Comparison of ENCODE assay signal across 9 mouse cellular contexts in genomic region chr4:134387268-134387667, GRCm38 (mm10). TPM values are rescaled to one million over a fixed set of nuclear protein-coding genes. Genes with fewer than 3 reads are reported as not detected.
DNase-seq lines count a peak whose midpoint lies in the region; ATAC-seq lines count a peak whose summit lies in the region.
"Had no signal": no experiment of that assay in that cellular context is flagged by ENCODE, and none has a peak within 500 bp of the region (broad histone marks: within the 10 kb centered on the region; RNA-seq: fewer than 3 reads in every experiment).

No protein-coding gene starts in this region.

- no peaks in the 10 kb centered on the region for H3K27me3 ChIP-seq in kidney, embryonic 15.5 days

- DNase-seq in kidney, postnatal 14 days: peak; percentile 30
- DNase-seq in urinary bladder, postnatal 14 days (ENCODE audit: low spot score): peak; percentile 24
- no peak for DNase-seq in urinary bladder, postnatal 4 days (ENCODE audit: low spot score in 2 of 2)
- peak; percentile 24 for DNase-seq in lung, postnatal 14 days
- peak; percentile 57 for DNase-seq in thymus, postnatal 4 days
- DNase-seq in ovary, postnatal 36 days (ENCODE audit: low spot score): no peak
- DNase-seq in left cerebral cortex, adult 18-20 months (ENCODE audit: low spot score in 2 of 2): no peak

- H3K9ac ChIP-seq in kidney, embryonic 15.5 days: no peak overlapping the region
- H3K9ac ChIP-seq: liver, embryonic 15.5 days had no signal

- H3K4me3 ChIP-seq in kidney, embryonic 15.5 days (replicated peaks): no peak overlapping the region
- H3K4me3 ChIP-seq: liver, embryonic 15.5 days had no signal

- no peak overlapping the region for H3K27ac ChIP-seq in kidney, embryonic 15.5 days
- H3K27ac ChIP-seq: liver, embryonic 15.5 days had no signal

- WGBS in kidney, embryonic 15.5 days: 74% methylated on average over 6 of the region's 6 CpGs

- no peak overlapping the region for H3K4me2 ChIP-seq in kidney, embryonic 15.5 days
- H3K4me2 ChIP-seq: liver, embryonic 15.5 days had no signal

- H3K36me3 ChIP-seq in kidney, embryonic 15.5 days: no peaks in the 10 kb centered on the region
- H3K36me3 ChIP-seq: liver, embryonic 15.5 days had no signal

- no peaks in the 10 kb centered on the region for H3K9me3 ChIP-seq in kidney, embryonic 15.5 days (replicated peaks)
- H3K9me3 ChIP-seq: liver, embryonic 15.5 days had no signal

- no peak for ATAC-seq in kidney, embryonic 15.5 days (replicated peaks; ENCODE audit: low FRiP score)

- H3K4me1 ChIP-seq in kidney, embryonic 15.5 days: peaks cover 3% of the 10 kb centered on the region; the same call in 1 of the 2 replicates
- H3K4me1 ChIP-seq: liver, embryonic 15.5 days had no signal

RNA-seq across cellular contexts. Expression of gene Extl1, which starts 3.6 kb away (rescaled TPM):
- polyA plus RNA-seq in kidney, embryonic 15.5 days (2015; fragmentation: Nextera tagmentation; extraction: Ambion mirVana): 0.33 and 0.53 TPM in 2 replicates
- total RNA-seq in left cerebral cortex, adult 18-20 months (2021): 10 to 100 TPM; 44.0 to 45.4 TPM

RNA-seq across cellular contexts. Expression of gene Pafah2, which starts 8.9 kb away (rescaled TPM):
- 14.0 and 15.7 TPM in 2 replicates for polyA plus RNA-seq in kidney, embryonic 15.5 days (2015; fragmentation: Nextera tagmentation; extraction: Ambion mirVana)
- 1 to 10 TPM; 4.8 to 7.4 TPM for total RNA-seq in left cerebral cortex, adult 18-20 months (2021)

RNA-seq across cellular contexts. Expression of gene Slc30a2, which starts 44.3 kb away (rescaled TPM):
- polyA plus RNA-seq in kidney, embryonic 15.5 days (2015; fragmentation: Nextera tagmentation; extraction: Ambion mirVana): 0.73 and 1.1 TPM in 2 replicates
- total RNA-seq in left cerebral cortex, adult 18-20 months (2021): under 1 TPM in 1 of 2 experiments, not detected in 1; 0.40 TPM

Comparison
In these comparisons a context has a peak if more than half of its experiments do, and no peak if none do; other contexts are left out.
1. DNase-seq: peak in kidney, postnatal 14 days (single experiment), urinary bladder, postnatal 14 days (single experiment), lung, postnatal 14 days (single experiment) and thymus, postnatal 4 days (single experiment); none in urinary bladder, postnatal 4 days (0 of 2), ovary, postnatal 36 days (single experiment) and left cerebral cortex, adult 18-20 months (0 of 2).